Mouse (Mus musculus) CH12.LX (cell line): ENCODE results near the gene Erbb2. TPM values are rescaled to one million over a fixed set of nuclear protein-coding genes. Genes with fewer than 3 reads are reported as not detected.

Source experiments
- DNase-seq: peaks from one replicate; pipeline ENCODE4 v3.0.0-alpha.2; 2013; ENCODE audit errors: extremely low read depth
- H3K27ac ChIP-seq: 2 replicates; pipeline ENCODE4 v1.5.1; 2012; ENCODE audit warnings: low read depth, mild to moderate bottlenecking, control low read depth, moderate library complexity; ENCODE audit not compliant: insufficient read depth
- H3K27me3 ChIP-seq: replicated peaks from 2 replicates; pipeline ENCODE3; 2012; ENCODE audit warnings: inconsistent platforms
- H3K36me3 ChIP-seq, 2 experiments: replicated peaks in 1 of 2; 2 replicates each; pipeline versions ENCODE3 to v1.6.1; 2012; ENCODE audit warnings: inconsistent platforms in 1 of 2, low read length in 1 of 2, mild to moderate bottlenecking in 1 of 2, mixed read lengths in 1 of 2, moderate library complexity in 1 of 2; ENCODE audit not compliant: control insufficient read depth in 1 of 2, insufficient read depth in 1 of 2
- H3K4me1 ChIP-seq, 2 experiments: 2 replicates each; pipeline ENCODE4 v1.6.1; 2012; ENCODE audit warnings: inconsistent platforms in 1 of 2, moderate library complexity in 1 of 2; ENCODE audit not compliant: insufficient read depth in 2 of 2, control insufficient read depth in 1 of 2
- H3K4me2 ChIP-seq: 2 replicates; pipeline ENCODE4 v1.6.1; 2012; ENCODE audit warnings: low read depth, mild to moderate bottlenecking, control low read depth; ENCODE audit not compliant: poor library complexity, insufficient read depth, severe bottlenecking
- H3K4me3 ChIP-seq, 3 experiments: fragments of 150-350 bp in 1 of 3; sonication (generic) in 1 of 3; replicated peaks in 1 of 3; 2 replicates each; pipeline versions ENCODE3 to v1.5.1; 2011 to 2012; ENCODE audit warnings: low read depth in 2 of 3, low read length in 2 of 3, mild to moderate bottlenecking in 2 of 3, moderate library complexity in 2 of 3, control low read depth in 1 of 3, improper control_type of control experiment in 1 of 3, inconsistent platforms in 1 of 3, mixed read lengths in 1 of 3; ENCODE audit not compliant: poor library complexity in 1 of 3
- H3K79me2 ChIP-seq: replicated peaks from 2 replicates; pipeline ENCODE4 v1.6.1; 2012; ENCODE audit warnings: mild to moderate bottlenecking, moderate library complexity; ENCODE audit not compliant: control insufficient read depth, poor library complexity, insufficient read depth, severe bottlenecking; ENCODE audit errors: extremely low read depth
- H3K9ac ChIP-seq: 2 replicates; pipeline ENCODE4 v1.6.1; 2012; ENCODE audit warnings: low read depth, mild to moderate bottlenecking, control low read depth, moderate library complexity; ENCODE audit not compliant: insufficient read depth
- H3K9me3 ChIP-seq: replicated peaks from 2 replicates; pipeline ENCODE3; 2012; ENCODE audit warnings: low read length, inconsistent platforms, mixed read lengths
- BHLHE40 ChIP-seq: IDR thresholded peaks from 2 replicates; pipeline ENCODE4 v1.6.1; 2011; ENCODE audit warnings: mild to moderate bottlenecking, low read depth, low read length, improper control_type of control experiment
- CHD1 ChIP-seq: IDR thresholded peaks from 2 replicates; pipeline ENCODE4 v1.6.1; 2012; ENCODE audit warnings: low read depth, low read length, improper control_type of control experiment, inconsistent platforms
- CHD2 ChIP-seq: IDR thresholded peaks from 2 replicates; pipeline ENCODE4 v1.6.1; 2011; ENCODE audit warnings: low read length, improper control_type of control experiment
- CTCF ChIP-seq, 2 experiments: IDR thresholded peaks in 1 of 2; conservative IDR thresholded peaks in 1 of 2; 2 replicates each; pipeline ENCODE4 v1.5.1; 2011 to 2012; ENCODE audit warnings: low read depth in 2 of 2, low read length in 2 of 2, improper control_type of control experiment in 1 of 2, inconsistent platforms in 1 of 2, mild to moderate bottlenecking in 1 of 2, moderate library complexity in 1 of 2
- E2F4 ChIP-seq: IDR thresholded peaks from 2 replicates; pipeline ENCODE4 v1.6.1; 2011; ENCODE audit warnings: low read depth, low read length, improper control_type of control experiment; ENCODE audit not compliant: insufficient replicate concordance
- ELF1 ChIP-seq: IDR thresholded peaks from 2 replicates; pipeline ENCODE4 v1.6.1; 2014; ENCODE audit warnings: low read depth, mild to moderate bottlenecking, inconsistent platforms, low read length, improper control_type of control experiment
- EP300 ChIP-seq: IDR thresholded peaks from 2 replicates; pipeline ENCODE4 v1.6.1; 2011; ENCODE audit warnings: low read length, improper control_type of control experiment
- ETS1 ChIP-seq: conservative IDR thresholded peaks from 2 replicates; pipeline ENCODE4 v1.6.1; 2012; ENCODE audit warnings: low read depth, mild to moderate bottlenecking, inconsistent platforms, low read length, improper control_type of control experiment, moderate library complexity
- HCFC1 ChIP-seq: IDR thresholded peaks from 2 replicates; pipeline ENCODE4 v1.6.1; 2012; ENCODE audit warnings: low read depth, mild to moderate bottlenecking, inconsistent platforms, low read length, improper control_type of control experiment
- IRF4 ChIP-seq: IDR thresholded peaks from 2 replicates; pipeline ENCODE4 v1.6.1; 2014; ENCODE audit warnings: low read depth, mild to moderate bottlenecking, inconsistent platforms, low read length, improper control_type of control experiment
- JUN ChIP-seq: IDR thresholded peaks from 2 replicates; pipeline ENCODE4 v1.6.1; 2011; ENCODE audit warnings: low read depth, mild to moderate bottlenecking, low read length, improper control_type of control experiment, moderate library complexity; ENCODE audit not compliant: insufficient read depth
- JUND ChIP-seq: conservative IDR thresholded peaks from 2 replicates; pipeline ENCODE4 v1.6.1; 2011; ENCODE audit warnings: low read depth, low read length, improper control_type of control experiment
- MAFK ChIP-seq: IDR thresholded peaks from 2 replicates; pipeline ENCODE4 v1.6.1; 2011; ENCODE audit warnings: low read length, improper control_type of control experiment; ENCODE audit not compliant: insufficient replicate concordance
- MAX ChIP-seq: IDR thresholded peaks from 2 replicates; pipeline ENCODE4 v1.6.1; 2011; ENCODE audit warnings: low read length, improper control_type of control experiment
- MAZ ChIP-seq: IDR thresholded peaks from 2 replicates; pipeline ENCODE4 v1.6.1; 2012; ENCODE audit warnings: low read depth, mild to moderate bottlenecking, inconsistent platforms, low read length, improper control_type of control experiment, moderate library complexity
- MEF2A ChIP-seq: IDR thresholded peaks from 2 replicates; pipeline ENCODE4 v1.6.1; 2014; ENCODE audit warnings: low read depth, mild to moderate bottlenecking, inconsistent platforms, low read length, improper control_type of control experiment, borderline replicate concordance
- MXI1 ChIP-seq: IDR thresholded peaks from 2 replicates; pipeline ENCODE4 v1.6.1; 2011; ENCODE audit warnings: mild to moderate bottlenecking, low read depth, low read length, improper control_type of control experiment
- MYC ChIP-seq: IDR thresholded peaks from 2 replicates; pipeline ENCODE4 v1.6.1; 2011; ENCODE audit warnings: low read depth, mild to moderate bottlenecking, improper control_type of control experiment, low read length
- NELFE ChIP-seq: IDR thresholded peaks from 2 replicates; pipeline ENCODE4 v1.6.1; 2011; ENCODE audit warnings: low read depth, low read length, improper control_type of control experiment
- NRF1 ChIP-seq: IDR thresholded peaks from 2 replicates; pipeline ENCODE4 v1.6.1; 2014; ENCODE audit warnings: low read depth, mild to moderate bottlenecking, inconsistent platforms, low read length, improper control_type of control experiment, moderate library complexity
- PAX5 ChIP-seq: IDR thresholded peaks from 2 replicates; pipeline ENCODE4 v1.6.1; 2012; ENCODE audit warnings: low read length, inconsistent platforms, mixed read lengths
- POLR2A ChIP-seq: IDR thresholded peaks from 2 replicates; pipeline ENCODE4 v1.6.1; 2011; ENCODE audit warnings: low read depth, mild to moderate bottlenecking, improper control_type of control experiment, low read length
- POLR2AphosphoS2 ChIP-seq: IDR thresholded peaks from 2 replicates; pipeline ENCODE4 v1.6.1; 2011; ENCODE audit warnings: low read depth, low read length, improper control_type of control experiment
- RAD21 ChIP-seq: IDR thresholded peaks from 2 replicates; pipeline ENCODE4 v1.6.1; 2011; ENCODE audit warnings: low read depth, mild to moderate bottlenecking, low read length, improper control_type of control experiment, moderate library complexity
- RCOR1 ChIP-seq: conservative IDR thresholded peaks from 2 replicates; pipeline ENCODE4 v1.6.1; 2012; ENCODE audit warnings: low read depth, mild to moderate bottlenecking, inconsistent platforms, low read length, improper control_type of control experiment
- SIN3A ChIP-seq: IDR thresholded peaks from 2 replicates; pipeline ENCODE4 v1.6.1; 2012; ENCODE audit warnings: low read length, improper control_type of control experiment, inconsistent platforms
- SMC3 ChIP-seq: IDR thresholded peaks from 2 replicates; pipeline ENCODE4 v1.6.1; 2011; ENCODE audit warnings: low read depth, low read length, improper control_type of control experiment
- TBP ChIP-seq: conservative IDR thresholded peaks from 2 replicates; pipeline ENCODE4 v1.6.1; 2011; ENCODE audit warnings: low read depth, low read length, improper control_type of control experiment
- UBTF ChIP-seq: IDR thresholded peaks from 2 replicates; pipeline ENCODE4 v1.6.1; 2012; ENCODE audit warnings: low read depth, mild to moderate bottlenecking, inconsistent platforms, low read length, improper control_type of control experiment, moderate library complexity
- USF1 ChIP-seq: IDR thresholded peaks from 2 replicates; pipeline ENCODE4 v1.6.1; 2014; ENCODE audit warnings: low read depth, mild to moderate bottlenecking, inconsistent platforms, low read length, improper control_type of control experiment
- USF2 ChIP-seq: conservative IDR thresholded peaks from 2 replicates; pipeline ENCODE4 v1.6.1; 2011; ENCODE audit warnings: low read depth, low read length, improper control_type of control experiment
- ZC3H11A ChIP-seq: IDR thresholded peaks from 2 replicates; pipeline ENCODE4 v1.6.1; 2012; ENCODE audit warnings: low read depth, mild to moderate bottlenecking, inconsistent platforms, low read length, improper control_type of control experiment
- ZKSCAN1 ChIP-seq: IDR thresholded peaks from 2 replicates; pipeline ENCODE4 v1.6.1; 2012; ENCODE audit warnings: low read depth, inconsistent platforms, low read length, improper control_type of control experiment, borderline replicate concordance
- ZMIZ1 ChIP-seq: IDR thresholded peaks from 2 replicates; pipeline ENCODE4 v1.6.1; 2012; ENCODE audit warnings: low read depth, mild to moderate bottlenecking, inconsistent platforms, low read length, improper control_type of control experiment
- ZNF384 ChIP-seq: IDR thresholded peaks from 2 replicates; pipeline ENCODE4 v1.6.1; 2012; ENCODE audit warnings: low read depth, low read length, improper control_type of control experiment, inconsistent platforms
- dilution Hi-C: fragments of 300-500 bp; cut with MboI; formaldehyde crosslinking; loops from 2 replicates; pipeline ENCODE4 v1.14.3; 2020; ENCODE audit warnings: low sequenced_read_pairs; ENCODE audit not compliant: extremely low pct_unique_long_range_greater_than_20kb, extremely low pct_ligation_motif_present
- in situ Hi-C: fragments of 300-500 bp; cut with MboI; formaldehyde crosslinking; loops from 3 replicates; pipeline ENCODE4 v1.14.3; 2019; ENCODE audit warnings: low sequenced_read_pairs, low pct_ligation_motif_present, low pct_unique_long_range_greater_than_20kb, mixed read lengths
- polyA plus RNA-seq: library from polyadenylated mRNA; unstranded; fragments of >175 nt; gene quantifications from 2 replicates; pipeline ENCODE4 v1.2.1, GENCODE M21; 2012; ENCODE audit warnings: low read depth; ENCODE audit not compliant: insufficient read length
- total RNA-seq, 2 experiments: library from RNA; depleted of rRNA; stranded (reverse); fragments of 300-350 nt in 1 of 2; fragments of >200 nt in 1 of 2; gene quantifications; 2 replicates each; pipeline ENCODE4 v1.2.3; 2012 to 2014

Erbb2 gene
- total and polyA plus RNA-seq, 3 experiments, result 0.06 to 0.17 TPM; not detected in 1

DNA sequence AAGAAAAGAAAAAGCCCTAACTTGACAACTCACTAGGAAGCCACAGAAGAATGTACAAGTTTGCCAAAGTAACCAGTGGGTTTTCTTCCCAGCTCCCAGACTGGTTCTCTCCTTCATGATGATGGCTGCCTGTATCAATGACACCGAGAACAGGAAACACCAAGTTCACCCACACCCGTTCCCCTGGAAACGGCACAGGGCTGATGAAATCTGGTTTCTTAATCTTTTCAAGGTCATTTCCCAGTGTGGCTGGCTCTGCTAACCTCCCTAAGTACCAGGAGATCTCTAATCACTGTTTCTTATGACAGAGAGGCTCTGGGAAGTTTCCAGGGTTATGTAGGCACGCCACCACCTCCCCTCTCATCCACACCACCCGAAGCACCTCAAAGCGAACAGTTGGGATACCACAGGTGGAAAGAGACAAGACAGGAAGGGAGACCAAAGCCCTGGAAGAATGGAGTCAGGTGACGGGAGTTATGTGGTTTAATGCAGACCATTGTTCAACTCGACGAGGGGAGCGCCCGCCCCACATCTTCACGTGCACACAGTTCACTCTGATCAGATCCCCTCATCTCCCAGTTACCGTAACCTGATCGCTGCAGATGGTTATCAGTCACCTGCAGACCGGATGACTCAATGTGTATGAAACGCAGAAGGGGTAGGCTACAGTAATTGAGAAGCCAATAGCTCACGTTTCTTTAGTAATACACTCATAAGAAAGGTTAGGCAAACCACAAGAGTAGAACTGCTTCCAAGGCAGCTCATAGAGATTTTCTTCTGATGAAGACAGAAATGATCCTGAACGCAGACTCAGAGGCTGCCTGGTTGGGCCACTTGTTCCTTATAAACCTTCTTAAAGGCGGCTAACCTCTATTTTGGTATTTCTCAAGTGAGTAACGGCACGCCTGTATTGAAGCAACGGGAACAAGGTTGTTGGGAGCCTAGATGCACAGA is 57.8 kb downstream of the Erbb2 start (continued):
- TF ChIP-seq ETS1, result peak; percentile 81

DNA sequence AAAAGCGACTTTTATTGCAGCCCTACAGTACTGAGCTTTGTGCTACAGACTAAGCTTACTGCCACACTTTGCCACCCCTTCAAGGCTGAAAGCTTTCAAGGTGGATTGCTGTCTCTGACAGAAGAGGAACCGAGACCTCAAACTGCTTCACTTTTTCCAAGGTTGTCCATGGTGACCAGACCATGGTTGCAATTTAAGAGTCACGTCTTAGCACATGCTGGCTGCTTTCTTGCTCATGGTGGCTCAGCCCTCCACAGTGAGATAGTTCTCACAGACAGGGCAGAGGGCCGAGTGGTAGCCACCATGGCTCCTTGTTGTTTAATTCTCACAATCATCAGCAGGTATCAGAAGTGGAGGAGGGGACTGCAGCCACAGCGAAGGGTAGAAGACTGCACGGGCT is 58.5 kb downstream of the Erbb2 start:
- Histone ChIP-seq H3K4me1 (peaks cover 40 to 75% of the 10 kb centered on the region in 2 experiments), H3K9me3 (no peaks in the 10 kb centered on the region), H3K4me3 (peak overlapping the region in 2 of 3 experiments; percentile 13 to 34), H3K4me2 (peak overlapping the region; percentile 96), H3K27ac (peak overlapping the region; percentile 93), H3K36me3 (peaks cover 59 to 86% of the 10 kb centered on the region in 2 experiments), H3K9ac (peak overlapping the region; percentile 82), H3K79me2 (peaks cover 98% of the 10 kb centered on the region), H3K27me3 (no peaks in the 10 kb centered on the region)
- in situ Hi-C loops, result no loop called here
- DNase-seq, result peak; percentile 96
- dilution Hi-C loops, result no loop called here
- no peak for TF ChIP-seq NRF1
- TF ChIP-seq TBP, result peak; percentile 83
- peak; percentile 74; the same call in 1 of the 2 replicates for TF ChIP-seq SIN3A
- TF ChIP-seq MAX, result peak; percentile 95
- no peak for TF ChIP-seq CHD1
- TF ChIP-seq MXI1, result peak; percentile 90
- TF ChIP-seq ZKSCAN1, result no peak
- peak; percentile 84; the same call in 1 of the 2 replicates for TF ChIP-seq POLR2AphosphoS2
- no peak for TF ChIP-seq USF1
- TF ChIP-seq JUN, result peak; percentile 100
- TF ChIP-seq PAX5, result no peak
- TF ChIP-seq IRF4, result peak; percentile 100
- peak; percentile 31; the same call in 1 of the 2 replicates for TF ChIP-seq SMC3
- no peak for TF ChIP-seq ZMIZ1
- peak; percentile 94 for TF ChIP-seq RCOR1
- TF ChIP-seq HCFC1, result peak; percentile 32; the same call in 1 of the 2 replicates
- 0 out of 2 replicates have a peak, but pooled peaks have one; percentile 50 for TF ChIP-seq MAFK
- TF ChIP-seq RAD21, result peak; percentile 17
- 0 out of 2 replicates have a peak, but pooled peaks have one; percentile 24 for TF ChIP-seq UBTF
- peak; percentile 89 for TF ChIP-seq MEF2A
- TF ChIP-seq POLR2A, result peak; percentile 70
- no peak for TF ChIP-seq MAZ
- TF ChIP-seq USF2, result no peak
- no peak for TF ChIP-seq CTCF (conservative IDR thresholded peaks at IDR 0.05 in 1 of 2, IDR thresholded peaks at IDR 0.05 in 1 of 2; ENCODE audit: low read depth in 2 of 2, low read length in 2 of 2)
- TF ChIP-seq BHLHE40, result peak; percentile 97
- TF ChIP-seq ETS1, result peak; percentile 97
- TF ChIP-seq CHD2, result peak; percentile 72; the same call in 1 of the 2 replicates
- no peak; the same call in 1 of the 2 replicates for TF ChIP-seq NELFE
- TF ChIP-seq ZC3H11A, result no peak
- TF ChIP-seq JUND, result peak; percentile 97
- peak; percentile 100 for TF ChIP-seq MYC
- no peak for TF ChIP-seq E2F4
- no peak for TF ChIP-seq ELF1
- peak; percentile 100 for TF ChIP-seq EP300
- 0 out of 2 replicates have a peak, but pooled peaks have one; percentile 33 for TF ChIP-seq ZNF384
